Mouse (Mus musculus) neural tube, embryonic 14.5 days (tissue): ENCODE measurements at regions not wholly inside any gene's neighbourhood (a gene's known extent, or its start where the extent isn't known, plus 50 kb on each side); places are given as distances from the start of the nearest gene placed in this dataset.

Experiments
- ATAC-seq: fragments of 200-750 bp; cut with Nextera tagmentation; 2 replicates; pipeline ENCODE4 v1.8.0; 2017; ENCODE audit warnings: low read depth, mild to moderate bottlenecking, moderate TSS enrichment, moderate library complexity
- H3K27ac ChIP-seq: fragments of 300-500 bp; sonication (generic); 2 replicates; pipeline ENCODE4 v1.5.1; 2014; ENCODE audit warnings: low read depth, mild to moderate bottlenecking, control low read depth, low read length, moderate library complexity, mixed read lengths
- H3K27me3 ChIP-seq: fragments of 300-500 bp; sonication (generic); 2 replicates; pipeline ENCODE4 v1.6.1; 2014; ENCODE audit warnings: low read length; ENCODE audit not compliant: control insufficient read depth, insufficient read depth
- H3K36me3 ChIP-seq: fragments of 300-500 bp; sonication (generic); 2 replicates; pipeline ENCODE4 v1.6.1; 2014; ENCODE audit warnings: low read length, mixed read lengths; ENCODE audit not compliant: control insufficient read depth, insufficient read depth
- H3K4me1 ChIP-seq: fragments of 300-500 bp; sonication (generic); 2 replicates; pipeline ENCODE4 v1.6.1; 2014; ENCODE audit warnings: low read length; ENCODE audit not compliant: control insufficient read depth, insufficient read depth
- H3K4me2 ChIP-seq: fragments of 300-500 bp; sonication (generic); 2 replicates; pipeline ENCODE4 v1.6.1; 2014; ENCODE audit warnings: mild to moderate bottlenecking, low read depth, low read length, control low read depth
- H3K4me3 ChIP-seq: fragments of 300-500 bp; sonication (generic); 2 replicates; pipeline ENCODE4 v1.5.1; 2014; ENCODE audit warnings: low read depth, low read length, control low read depth, mixed read lengths
- H3K9ac ChIP-seq: fragments of 300-500 bp; sonication (generic); replicated peaks from 2 replicates; pipeline ENCODE4 v1.6.1; 2014; ENCODE audit warnings: low read depth, mild to moderate bottlenecking, control low read depth, low read length, mixed read lengths
- H3K9me3 ChIP-seq: fragments of 300-500 bp; sonication (generic); 2 replicates; pipeline ENCODE4 v1.6.1; 2016; ENCODE audit warnings: low read length; ENCODE audit not compliant: control insufficient read depth
- WGBS: fragments of 180-500 bp; shearing (Covaris S2); extraction: QIAGEN DNeasy Blood & Tissue Kit; methylation state at CpG from one replicate; pipeline ENCODE4 v1.1.7; 2014; 5-methylcytosine and 5-hydroxymethylcytosine counted together

GRCm38 (mm10) chr8:103391359-103391758 is 605.9 kb upstream of the Cdh11 start:
- Histone ChIP-seq H3K9me3 (no peaks in the 10 kb centered on the region), H3K4me2 (no peak overlapping the region), H3K9ac (no peak overlapping the region), H3K4me1 (no peaks in the 10 kb centered on the region), H3K36me3 (no peaks in the 10 kb centered on the region), H3K27me3 (no peaks in the 10 kb centered on the region), H3K4me3 (no peak overlapping the region), H3K27ac (no peak overlapping the region)
- 76% methylated on average over 6 of the region's 6 CpGs for whole genome bisulfite sequencing
- ATAC-seq = no peak

GRCm38 (mm10) chr8:103395316-103395715 is 609.9 kb upstream of the Cdh11 start:
- no peak overlapping the region for H3K9ac ChIP-seq
- H3K36me3 ChIP-seq = no peaks in the 10 kb centered on the region
- no peak overlapping the region for H3K4me3 ChIP-seq
- H3K4me2 ChIP-seq = no peak overlapping the region
- H3K4me1 ChIP-seq = no peaks in the 10 kb centered on the region
- no peak for ATAC-seq
- no peak overlapping the region for H3K27ac ChIP-seq
- 4% methylated on average over 4 of the region's 4 CpGs for WGBS
- no peaks in the 10 kb centered on the region for H3K9me3 ChIP-seq
- H3K27me3 ChIP-seq = no peaks in the 10 kb centered on the region

GRCm38 (mm10) chr8:103398179-103398578 is 612.7 kb upstream of the Cdh11 start:
- no peaks in the 10 kb centered on the region for H3K36me3 ChIP-seq
- 88% methylated on average over 3 of the region's 3 CpGs for WGBS
- no peaks in the 10 kb centered on the region for H3K27me3 ChIP-seq
- H3K4me2 ChIP-seq = no peak overlapping the region
- H3K9me3 ChIP-seq = no peaks in the 10 kb centered on the region
- no peak overlapping the region for H3K27ac ChIP-seq
- H3K9ac ChIP-seq = no peak overlapping the region
- no peaks in the 10 kb centered on the region for H3K4me1 ChIP-seq
- H3K4me3 ChIP-seq = no peak overlapping the region
- ATAC-seq = no peak

- H3K36me3 ChIP-seq = no peaks in the 10 kb centered on the region
- no peak overlapping the region for H3K9ac ChIP-seq
- 86% methylated on average over 3 of the region's 3 CpGs for WGBS
- H3K27me3 ChIP-seq = no peaks in the 10 kb centered on the region
- H3K27ac ChIP-seq = no peak overlapping the region
- no peak overlapping the region for H3K4me2 ChIP-seq
- ATAC-seq = no peak
- H3K4me3 ChIP-seq = no peak overlapping the region
- H3K4me1 ChIP-seq = no peaks in the 10 kb centered on the region
- no peaks in the 10 kb centered on the region for H3K9me3 ChIP-seq
These were observed 614.0 kb upstream of the Cdh11 start for GRCm38 (mm10) chr8:103399466-103399865.

- WGBS = 83% methylated on average over 1 of the region's 1 CpGs
- no peaks in the 10 kb centered on the region for H3K36me3 ChIP-seq
- H3K9me3 ChIP-seq = no peaks in the 10 kb centered on the region
- no peak overlapping the region for H3K4me3 ChIP-seq
- ATAC-seq = no peak
- no peaks in the 10 kb centered on the region for H3K4me1 ChIP-seq
- H3K27ac ChIP-seq = no peak overlapping the region
- H3K9ac ChIP-seq = no peak overlapping the region
- H3K27me3 ChIP-seq = no peaks in the 10 kb centered on the region
- H3K4me2 ChIP-seq = no peak overlapping the region
These were observed 614.7 kb upstream of the Cdh11 start for GRCm38 (mm10) chr8:103400143-103400542.

- 85% methylated on average over 3 of the region's 3 CpGs for WGBS
- Histone ChIP-seq H3K9ac (no peak overlapping the region), H3K27me3 (no peaks in the 10 kb centered on the region), H3K36me3 (no peaks in the 10 kb centered on the region), H3K27ac (no peak overlapping the region), H3K4me3 (no peak overlapping the region), H3K4me2 (no peak overlapping the region), H3K9me3 (no peaks in the 10 kb centered on the region), H3K4me1 (no peaks in the 10 kb centered on the region)
- no peak for ATAC-seq
These were observed 617.3 kb upstream of the Cdh11 start for GRCm38 (mm10) chr8:103402731-103403130.

- Histone ChIP-seq H3K36me3 (no peaks in the 10 kb centered on the region), H3K4me1 (no peaks in the 10 kb centered on the region), H3K9ac (no peak overlapping the region), H3K27me3 (no peaks in the 10 kb centered on the region), H3K4me3 (no peak overlapping the region), H3K27ac (no peak overlapping the region), H3K9me3 (no peaks in the 10 kb centered on the region), H3K4me2 (no peak overlapping the region)
- WGBS = 96% methylated on average over 4 of the region's 4 CpGs
- ATAC-seq = no peak
These were observed 618.4 kb upstream of the Cdh11 start for GRCm38 (mm10) chr8:103403826-103404225.

GRCm38 (mm10) chr8:103405787-103406186 is 620.3 kb upstream of the Cdh11 start:
- H3K27ac ChIP-seq = no peak overlapping the region
- H3K9ac ChIP-seq = no peak overlapping the region
- no peaks in the 10 kb centered on the region for H3K4me1 ChIP-seq
- H3K9me3 ChIP-seq = no peaks in the 10 kb centered on the region
- no peaks in the 10 kb centered on the region for H3K27me3 ChIP-seq
- no peak for ATAC-seq
- H3K36me3 ChIP-seq = no peaks in the 10 kb centered on the region
- 81% methylated on average over 12 of the region's 12 CpGs for WGBS
- H3K4me2 ChIP-seq = no peak overlapping the region
- no peak overlapping the region for H3K4me3 ChIP-seq

- no peaks in the 10 kb centered on the region for H3K36me3 ChIP-seq
- H3K4me2 ChIP-seq = no peak overlapping the region
- no peaks in the 10 kb centered on the region for H3K27me3 ChIP-seq
- H3K27ac ChIP-seq = no peak overlapping the region
- no peak overlapping the region for H3K4me3 ChIP-seq
- H3K4me1 ChIP-seq = no peaks in the 10 kb centered on the region
- ATAC-seq = no peak
- H3K9ac ChIP-seq = no peak overlapping the region
- H3K9me3 ChIP-seq = no peaks in the 10 kb centered on the region
- 75% methylated on average over 2 of the region's 2 CpGs for WGBS
These were observed 621.5 kb upstream of the Cdh11 start for GRCm38 (mm10) chr8:103406921-103407320.

- H3K9ac ChIP-seq = no peak overlapping the region
- 80% methylated on average over 5 of the region's 5 CpGs for WGBS
- no peak for ATAC-seq
These were observed 622.2 kb upstream of the Cdh11 start for GRCm38 (mm10) chr8:103407631-103408030.

More at GRCm38 (mm10) chr8:103407631-103408030, 622.2 kb upstream of the Cdh11 start:
- Histone ChIP-seq H3K4me1 (no peaks in the 10 kb centered on the region), H3K4me2 (no peak overlapping the region), H3K36me3 (no peaks in the 10 kb centered on the region), H3K4me3 (no peak overlapping the region), H3K27ac (no peak overlapping the region), H3K9me3 (no peaks in the 10 kb centered on the region), H3K27me3 (no peaks in the 10 kb centered on the region)
